Mouse (Mus musculus) urinary bladder, postnatal 0 days (tissue): ENCODE data around the gene Vmn1r95. TPM values are rescaled to one million over a fixed set of nuclear protein-coding genes. Genes with fewer than 3 reads are reported as not detected.

Source experiments
- polyA plus RNA-seq: library from polyadenylated mRNA; unstranded; fragments of >200 nt; fragmentation: Nextera tagmentation; extraction: Ambion mirVana; gene quantifications from 2 replicates; pipeline ENCODE4 v1.2.1, GENCODE M21; 2015

Vmn1r95 gene
- not detected in 2 replicates for polyA plus RNA-seq

GRCm38 (mm10) chr7:20193410-20193809 lies at the start of gene Vmn1r95:
Gene Vmn1r95 (plus strand): TSS chr7:20193710.

GRCm38 (mm10) chr7:20168277-20168676 lies 25.2 kb upstream of the Vmn1r95 start, which contains the start of gene Vmn1r94:
Gene Vmn1r94 (minus strand): TSS chr7:20168377.

GRCm38 (mm10) chr7:20205507-20205906 lies 12.0 kb downstream of the Vmn1r95 start, which contains the start of gene Gm6164:
Gene Gm6164 (minus strand): TSS chr7:20205607.

GRCm38 (mm10) chr7:20233728-20234127 lies 40.2 kb downstream of the Vmn1r95 start, which contains the start of gene Gm4498:
Gene Gm4498 (minus strand): TSS chr7:20233828.

Other genes with a start within 250 kb of the Vmn1r95 start
- 0.13 and 0.16 TPM in 2 replicates for gene Igsf23, start 243.0 kb upstream of the Vmn1r95 start, polyA plus RNA-seq
- not detected in 2 replicates for gene Ceacam20, start 228.3 kb upstream of the Vmn1r95 start, polyA plus RNA-seq
- not detected in 2 replicates for gene Nlrp9b, start 202.2 kb upstream of the Vmn1r95 start, polyA plus RNA-seq
- gene Vmn1r91, start 94.0 kb upstream of the Vmn1r95 start, polyA plus RNA-seq, result not detected in 2 replicates
- not detected in 2 replicates for gene Gm16442, start 71.1 kb upstream of the Vmn1r95 start, polyA plus RNA-seq
- not detected in 2 replicates for gene Vmn1r93, start 54.6 kb upstream of the Vmn1r95 start, polyA plus RNA-seq
- not detected in 2 replicates for gene Vmn1r94, start 25.3 kb upstream of the Vmn1r95 start, polyA plus RNA-seq
- gene Gm6164, start 11.9 kb downstream of the Vmn1r95 start, polyA plus RNA-seq, result not detected in 2 replicates
- not detected in 2 replicates for gene Gm4498, start 40.1 kb downstream of the Vmn1r95 start, polyA plus RNA-seq
- gene Gm5890, start 69.1 kb downstream of the Vmn1r95 start, polyA plus RNA-seq, result not detected in 2 replicates
- not detected in 2 replicates for gene Gm4133, start 140.4 kb downstream of the Vmn1r95 start, polyA plus RNA-seq
- not detected in 2 replicates for gene Gm5728, start 181.7 kb downstream of the Vmn1r95 start, polyA plus RNA-seq
- gene Vmn1r100, start 224.2 kb downstream of the Vmn1r95 start, polyA plus RNA-seq, result not detected in 2 replicates
- gene Vmn1r101, start 248.9 kb downstream of the Vmn1r95 start, polyA plus RNA-seq, result not detected in 2 replicates